Mouse (Mus musculus) stomach, embryonic 14.5 days (tissue): ENCODE measurements around the gene Slc35f4. TPM values are rescaled to one million over a fixed set of nuclear protein-coding genes. Genes with fewer than 3 reads are reported as not detected.

Source experiments
- ATAC-seq: fragments of 200-750 bp; cut with Nextera tagmentation; 2 replicates; pipeline ENCODE4 v1.8.0; 2017; ENCODE audit warnings: low read depth, moderate TSS enrichment; ENCODE audit not compliant: insufficient number of reproducible peaks, insufficient read depth, low FRiP score
- H3K27ac ChIP-seq: fragments of 300-500 bp; sonication (generic); 2 replicates; pipeline ENCODE4 v1.5.1; 2014; ENCODE audit warnings: mild to moderate bottlenecking, low read length, moderate library complexity, mixed read lengths
- H3K27me3 ChIP-seq: fragments of 300-500 bp; sonication (generic); 2 replicates; pipeline ENCODE4 v1.6.1; 2014; ENCODE audit warnings: low read length, control low read depth, mixed read lengths; ENCODE audit not compliant: control insufficient read depth, insufficient read depth
- H3K36me3 ChIP-seq: fragments of 300-500 bp; sonication (generic); 2 replicates; pipeline ENCODE4 v1.6.1; 2014; ENCODE audit warnings: mild to moderate bottlenecking, control low read depth, low read length, moderate library complexity, mixed read lengths; ENCODE audit not compliant: control insufficient read depth, insufficient read depth
- H3K4me1 ChIP-seq: fragments of 300-500 bp; sonication (generic); 2 replicates; pipeline ENCODE4 v1.6.1; 2014; ENCODE audit warnings: low read length, control low read depth, mixed read lengths; ENCODE audit not compliant: control insufficient read depth, insufficient read depth
- H3K4me2 ChIP-seq: fragments of 300-500 bp; sonication (generic); replicated peaks from 2 replicates; pipeline ENCODE4 v1.6.1; 2014; ENCODE audit warnings: low read depth, low read length, control low read depth
- H3K4me3 ChIP-seq: fragments of 300-500 bp; sonication (generic); 2 replicates; pipeline ENCODE4 v1.5.1; 2014; ENCODE audit warnings: low read depth, low read length, control low read depth
- H3K9ac ChIP-seq: fragments of 300-500 bp; sonication (generic); replicated peaks from 2 replicates; pipeline ENCODE4 v1.6.1; 2014; ENCODE audit warnings: low read depth, mild to moderate bottlenecking, control low read depth, low read length, moderate library complexity, mixed read lengths
- H3K9me3 ChIP-seq: fragments of 300-500 bp; sonication (generic); 2 replicates; pipeline ENCODE4 v1.6.1; 2016; ENCODE audit warnings: low read depth, low read length, control low read depth; ENCODE audit not compliant: control insufficient read depth
- WGBS: fragments of 180-500 bp; shearing (Covaris S2); extraction: QIAGEN DNeasy Blood & Tissue Kit; methylation state at CpG from one replicate; pipeline ENCODE4 v1.1.7; 2014; 5-methylcytosine and 5-hydroxymethylcytosine counted together
- polyA plus RNA-seq: library from polyadenylated mRNA; unstranded; fragments of >200 nt; fragmentation: Nextera tagmentation; extraction: Ambion mirVana; gene quantifications from 2 replicates; pipeline ENCODE4 v1.2.1, GENCODE M21; 2014

The Slc35f4 gene
- polyA plus RNA-seq = 0.33 and 0.41 TPM in 2 replicates

DNA sequence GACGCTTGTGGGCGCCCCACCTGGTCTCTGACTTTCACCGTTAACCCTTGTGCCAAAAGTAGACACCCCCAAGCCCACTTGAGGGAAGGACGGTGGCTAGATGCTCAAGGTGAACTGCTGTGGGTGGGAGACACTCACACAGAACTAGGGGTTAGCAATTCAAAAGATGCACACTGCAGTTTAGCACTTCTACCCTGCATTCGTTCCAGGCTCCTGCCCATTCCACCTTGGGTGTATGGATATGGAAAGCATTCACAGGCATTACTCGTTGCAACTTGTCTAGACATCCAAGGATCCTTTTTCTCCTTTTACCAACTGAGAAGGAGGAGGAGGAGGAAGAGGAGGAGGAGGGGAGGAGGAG is at the start of gene Slc35f4:
TSS of gene Slc35f4 (minus strand) at position 116 of the 361 bp plus-strand sequence.
- Histone ChIP-seq H3K27me3 (peaks cover 4% of the 10 kb centered on the region; the same call in 1 of the 2 replicates), H3K4me1 (no peaks in the 10 kb centered on the region), H3K4me3 (peak within 1 kb of the TSS; percentile 18), H3K9ac (no peak within 1 kb of the TSS), H3K36me3 (no peaks in the 10 kb centered on the region), H3K27ac (no peak within 1 kb of the TSS), H3K4me2 (peak within 1 kb of the TSS; percentile 48), H3K9me3 (no peaks in the 10 kb centered on the region)
- WGBS = 9% methylated on average over 6 of the region's 6 CpGs
- ATAC-seq = no peak

DNA sequence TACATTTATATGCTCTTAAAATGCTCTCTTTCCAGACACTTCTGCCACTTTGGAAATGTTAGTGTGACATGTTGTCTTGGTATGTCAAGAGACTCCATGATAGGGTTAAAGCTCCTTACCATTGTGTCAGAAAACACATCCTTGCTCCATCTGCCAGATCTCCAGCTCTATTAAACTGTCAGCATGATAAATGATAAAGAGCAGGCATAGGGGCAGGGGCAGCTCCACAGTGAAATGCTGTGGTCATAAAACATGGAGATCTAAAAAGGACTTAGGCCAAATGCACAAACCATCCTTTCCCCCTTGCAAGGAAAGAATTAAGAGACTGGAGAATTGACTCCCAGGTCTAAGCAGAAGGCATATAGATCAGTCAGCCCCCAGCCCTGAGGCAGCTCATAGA is 42.5 kb upstream of the Slc35f4 start:
- Histone ChIP-seq H3K36me3 (no peaks in the 10 kb centered on the region), H3K4me3 (no peak overlapping the region), H3K4me2 (no peak overlapping the region), H3K27ac (no peak overlapping the region), H3K9me3 (no peaks in the 10 kb centered on the region), H3K9ac (no peak overlapping the region), H3K27me3 (no peaks in the 10 kb centered on the region), H3K4me1 (no peaks in the 10 kb centered on the region)
- ATAC-seq = no peak

- H3K9ac ChIP-seq = no peak overlapping the region
- H3K9me3 ChIP-seq = no peaks in the 10 kb centered on the region
- no peak overlapping the region for H3K4me2 ChIP-seq
- H3K4me1 ChIP-seq = no peaks in the 10 kb centered on the region
- H3K27ac ChIP-seq = no peak overlapping the region
- WGBS = 78% methylated on average over 2 of the region's 2 CpGs
- no peaks in the 10 kb centered on the region for H3K27me3 ChIP-seq
- no peaks in the 10 kb centered on the region for H3K36me3 ChIP-seq
- H3K4me3 ChIP-seq = no peak overlapping the region
- ATAC-seq = no peak
These were observed 34.9 kb upstream of the Slc35f4 start for GRCm38 (mm10) chr14:49560706-49561105.

GRCm38 (mm10) chr14:49540104-49540503 is 14.3 kb upstream of the Slc35f4 start:
- H3K27me3 ChIP-seq = no peaks in the 10 kb centered on the region
- H3K9ac ChIP-seq = no peak overlapping the region
- WGBS = 25% methylated on average over 1 of the region's 1 CpGs
- H3K4me2 ChIP-seq = no peak overlapping the region
- ATAC-seq = no peak
- no peak overlapping the region for H3K4me3 ChIP-seq
- H3K4me1 ChIP-seq = no peaks in the 10 kb centered on the region
- H3K36me3 ChIP-seq = no peaks in the 10 kb centered on the region
- H3K27ac ChIP-seq = no peak overlapping the region
- H3K9me3 ChIP-seq = no peaks in the 10 kb centered on the region

- Histone ChIP-seq H3K36me3 (no peaks in the 10 kb centered on the region), H3K4me3 (peak overlapping the region; percentile 18), H3K9me3 (no peaks in the 10 kb centered on the region), H3K9ac (no peak overlapping the region), H3K4me1 (no peaks in the 10 kb centered on the region), H3K27ac (no peak overlapping the region), H3K27me3 (peaks cover 4% of the 10 kb centered on the region; the same call in 1 of the 2 replicates), H3K4me2 (peak overlapping the region; percentile 48)
- WGBS = under 1% methylated on average over 63 of the region's 63 CpGs
- peak; percentile 86 for ATAC-seq
These were observed 493 bp downstream of the Slc35f4 start for GRCm38 (mm10) chr14:49525176-49525930.

DNA sequence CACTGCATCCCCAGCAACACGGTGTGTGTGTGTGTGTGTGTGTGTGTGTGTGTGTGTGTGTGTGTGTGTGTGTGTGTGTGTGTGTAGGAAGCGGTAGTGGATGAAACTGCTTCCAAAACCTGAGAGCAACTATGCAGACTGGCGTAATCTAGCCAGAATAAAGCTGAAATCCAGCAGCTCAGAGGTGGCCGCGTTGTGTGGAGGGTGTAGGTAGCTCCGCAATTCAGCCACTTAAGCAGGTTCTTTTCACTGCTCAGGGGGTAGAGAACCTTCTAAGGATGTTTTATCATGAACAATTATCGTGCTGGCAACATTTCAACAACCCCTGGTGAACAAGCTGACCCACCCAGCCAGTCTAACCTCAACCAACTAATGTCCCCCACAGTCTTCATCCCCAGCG is 1.2 kb downstream of the Slc35f4 start:
- WGBS = 66% methylated on average over 8 of the region's 8 CpGs
- ATAC-seq = no peak
- H3K27me3 ChIP-seq = peaks cover 4% of the 10 kb centered on the region; the same call in 1 of the 2 replicates
- no peak overlapping the region for H3K4me2 ChIP-seq
- no peak overlapping the region for H3K9ac ChIP-seq
- no peaks in the 10 kb centered on the region for H3K36me3 ChIP-seq
- no peaks in the 10 kb centered on the region for H3K4me1 ChIP-seq
- H3K4me3 ChIP-seq = no peak overlapping the region
- no peaks in the 10 kb centered on the region for H3K9me3 ChIP-seq
- no peak overlapping the region for H3K27ac ChIP-seq

DNA sequence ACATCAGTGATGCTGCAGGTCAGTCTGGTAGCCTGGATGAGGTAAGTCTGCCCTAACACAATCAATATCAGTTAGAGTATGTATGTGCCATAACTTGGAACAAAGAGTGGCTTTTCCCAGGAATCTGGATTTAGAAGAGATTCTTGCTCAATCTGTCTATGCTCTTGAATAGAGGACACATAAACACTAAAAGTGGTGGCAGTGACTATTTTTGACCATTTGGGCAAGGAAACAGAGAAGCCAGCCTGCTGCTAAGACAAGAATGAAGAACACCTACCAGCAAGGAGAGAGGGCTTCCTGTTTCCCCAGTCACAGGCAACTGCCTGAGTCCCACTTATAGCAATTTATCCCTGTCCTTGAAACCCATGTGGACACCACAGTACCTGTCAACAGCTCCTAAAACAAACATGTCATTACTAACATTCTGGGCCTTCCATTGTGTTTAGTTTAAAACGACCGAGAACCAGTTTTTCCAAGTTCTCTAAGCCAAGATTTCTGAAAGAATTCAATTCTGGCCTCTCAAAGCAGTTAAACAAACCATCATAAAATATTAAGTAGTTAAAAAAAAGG is 10.7 kb downstream of the Slc35f4 start:
- H3K4me1 ChIP-seq = no peaks in the 10 kb centered on the region
- no peaks in the 10 kb centered on the region for H3K27me3 ChIP-seq
- no peak overlapping the region for H3K9ac ChIP-seq
- H3K9me3 ChIP-seq = no peaks in the 10 kb centered on the region
- WGBS = 30% methylated on average over 2 of the region's 2 CpGs
- H3K4me2 ChIP-seq = no peak overlapping the region
- H3K36me3 ChIP-seq = no peaks in the 10 kb centered on the region
- no peak overlapping the region for H3K4me3 ChIP-seq
- ATAC-seq = no peak
- H3K27ac ChIP-seq = no peak overlapping the region

DNA sequence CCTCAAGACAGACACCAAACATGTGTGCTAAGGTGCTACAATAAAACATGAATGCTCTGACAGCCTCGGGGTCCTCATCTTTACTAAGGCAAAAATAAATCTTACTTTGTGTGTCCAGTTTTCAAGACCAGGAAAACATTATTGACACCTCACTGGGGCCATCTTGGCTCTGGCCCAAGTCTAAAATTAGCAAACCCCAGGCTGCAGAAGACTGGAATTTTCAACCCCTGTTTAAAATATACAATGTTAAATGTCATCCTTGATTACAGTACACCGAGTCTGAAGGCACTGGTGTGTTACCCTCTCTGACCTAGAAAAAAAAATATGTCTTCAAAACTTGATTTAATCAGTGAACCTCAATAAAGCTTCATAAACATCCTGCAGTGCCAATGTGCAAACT is 11.7 kb downstream of the Slc35f4 start:
- Histone ChIP-seq H3K9me3 (no peaks in the 10 kb centered on the region), H3K36me3 (no peaks in the 10 kb centered on the region), H3K27me3 (no peaks in the 10 kb centered on the region), H3K4me2 (no peak overlapping the region), H3K4me1 (no peaks in the 10 kb centered on the region), H3K4me3 (no peak overlapping the region), H3K27ac (no peak overlapping the region), H3K9ac (no peak overlapping the region)
- WGBS = 39% methylated on average over 2 of the region's 2 CpGs
- no peak for ATAC-seq
